Mouse (Mus musculus) lung, embryonic 14.5 days (tissue): Measurements from ENCODE around the gene Adamtsl3. TPM values are rescaled to one million over a fixed set of nuclear protein-coding genes. Genes with fewer than 3 reads are reported as not detected.

Source experiments
- ATAC-seq: fragments of 200-750 bp; cut with Nextera tagmentation; 2 replicates; pipeline ENCODE4 v1.8.0; 2017; ENCODE audit warnings: mild to moderate bottlenecking, moderate TSS enrichment, moderate library complexity; ENCODE audit not compliant: insufficient read depth
- DNase-seq: peaks from one replicate; pipeline ENCODE4 v3.0.0-alpha.2; 2015
- H3K27ac ChIP-seq: fragments of 300-500 bp; sonication (generic); 2 replicates; pipeline ENCODE4 v1.5.1; 2014; ENCODE audit warnings: low read depth, mild to moderate bottlenecking, moderate library complexity
- H3K27me3 ChIP-seq: fragments of 300-500 bp; sonication (generic); 2 replicates; pipeline ENCODE4 v1.6.1; 2014; ENCODE audit warnings: low read length, control low read depth; ENCODE audit not compliant: insufficient read depth
- H3K36me3 ChIP-seq: fragments of 300-500 bp; sonication (generic); 2 replicates; pipeline ENCODE4 v1.6.1; 2014; ENCODE audit warnings: control low read depth; ENCODE audit not compliant: insufficient read depth
- H3K4me1 ChIP-seq: fragments of 300-500 bp; sonication (generic); 2 replicates; pipeline ENCODE4 v1.6.1; 2014; ENCODE audit warnings: antibody characterized with exemption, control low read depth; ENCODE audit not compliant: insufficient read depth
- H3K4me2 ChIP-seq: fragments of 300-500 bp; sonication (generic); 2 replicates; pipeline ENCODE4 v1.6.1; 2014; ENCODE audit warnings: mild to moderate bottlenecking
- H3K4me3 ChIP-seq: fragments of 300-500 bp; sonication (generic); 2 replicates; pipeline ENCODE4 v1.5.1; 2014; ENCODE audit warnings: low read depth, low read length
- H3K9ac ChIP-seq: fragments of 300-500 bp; sonication (generic); 2 replicates; pipeline ENCODE4 v1.6.1; 2014
- H3K9me3 ChIP-seq: fragments of 300-500 bp; sonication (generic); 2 replicates; pipeline ENCODE4 v1.6.1; 2016; ENCODE audit warnings: low read depth, low read length, control low read depth
- CTCF ChIP-seq: IDR thresholded peaks from 2 replicates; pipeline ENCODE4 v1.5.1; 2016; ENCODE audit warnings: antibody characterized with exemption, low read depth
- WGBS: fragments of 180-500 bp; shearing (Covaris S2); extraction: QIAGEN DNeasy Blood & Tissue Kit; methylation state at CpG from one replicate; pipeline ENCODE4 v1.1.7; 2014; 5-methylcytosine and 5-hydroxymethylcytosine counted together
- polyA plus RNA-seq: library from polyadenylated mRNA; unstranded; fragments of >200 nt; fragmentation: Nextera tagmentation; extraction: Ambion mirVana; gene quantifications from 2 replicates; pipeline ENCODE4 v1.2.1, GENCODE M21; 2014

The Adamtsl3 gene
- polyA plus RNA-seq, 1 experiment from 2014 or later: 0.58 TPM

- Histone ChIP-seq H3K9me3 (no peaks in the 10 kb centered on the region), H3K27me3 (no peaks in the 10 kb centered on the region), H3K4me3 (no peak overlapping the region), H3K36me3 (no peaks in the 10 kb centered on the region), H3K27ac (no peak overlapping the region), H3K4me2 (no peak overlapping the region), H3K4me1 (no peaks in the 10 kb centered on the region), H3K9ac (no peak overlapping the region)
- ATAC-seq: no peak
- 67% methylated on average over 5 of the region's 5 CpGs for WGBS
- TF ChIP-seq CTCF: no peak
- DNase-seq: no peak
Observed at GRCm38 (mm10) chr7:82581802-82582201, 246.3 kb downstream of the Adamtsl3 start.

- Histone ChIP-seq H3K9me3 (no peaks in the 10 kb centered on the region), H3K27ac (no peak overlapping the region), H3K36me3 (no peaks in the 10 kb centered on the region), H3K4me2 (no peak overlapping the region), H3K4me3 (no peak overlapping the region), H3K9ac (no peak overlapping the region), H3K27me3 (no peaks in the 10 kb centered on the region), H3K4me1 (no peaks in the 10 kb centered on the region)
- no peak for TF ChIP-seq CTCF
- 84% methylated on average over 4 of the region's 4 CpGs for WGBS
- DNase-seq (no peak), ATAC-seq (no peak)
Observed at GRCm38 (mm10) chr7:82582534-82582933, 247.0 kb downstream of the Adamtsl3 start.

DNA sequence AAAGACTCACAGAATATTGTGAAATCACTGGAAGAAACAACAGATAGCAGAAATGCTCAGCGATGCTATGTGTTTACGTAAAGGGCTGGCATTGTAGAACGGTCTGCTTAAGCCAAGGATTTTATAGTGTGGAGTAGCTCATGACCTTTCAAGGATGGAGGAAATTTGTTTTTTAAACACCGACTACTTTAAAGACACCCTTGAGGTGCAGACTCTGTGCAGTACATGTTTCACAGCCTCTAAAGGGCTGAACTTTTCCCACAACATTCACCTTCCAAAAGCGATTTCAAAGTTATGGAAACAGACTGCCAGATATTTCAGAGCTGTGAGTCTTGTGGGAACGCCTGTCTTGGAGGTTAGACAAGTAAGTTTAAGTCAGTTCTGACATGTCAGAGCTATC is 255.4 kb downstream of the Adamtsl3 start:
- H3K4me3 ChIP-seq: no peak overlapping the region
- no peak overlapping the region for H3K27ac ChIP-seq
- no peaks in the 10 kb centered on the region for H3K27me3 ChIP-seq
- H3K4me2 ChIP-seq: no peak overlapping the region
- ATAC-seq (no peak), DNase-seq (no peak)
- no peak overlapping the region for H3K9ac ChIP-seq
- no peak for TF ChIP-seq CTCF
- H3K36me3 ChIP-seq: no peaks in the 10 kb centered on the region
- no peaks in the 10 kb centered on the region for H3K4me1 ChIP-seq
- no peaks in the 10 kb centered on the region for H3K9me3 ChIP-seq
- 63% methylated on average over 6 of the region's 6 CpGs for WGBS

DNA sequence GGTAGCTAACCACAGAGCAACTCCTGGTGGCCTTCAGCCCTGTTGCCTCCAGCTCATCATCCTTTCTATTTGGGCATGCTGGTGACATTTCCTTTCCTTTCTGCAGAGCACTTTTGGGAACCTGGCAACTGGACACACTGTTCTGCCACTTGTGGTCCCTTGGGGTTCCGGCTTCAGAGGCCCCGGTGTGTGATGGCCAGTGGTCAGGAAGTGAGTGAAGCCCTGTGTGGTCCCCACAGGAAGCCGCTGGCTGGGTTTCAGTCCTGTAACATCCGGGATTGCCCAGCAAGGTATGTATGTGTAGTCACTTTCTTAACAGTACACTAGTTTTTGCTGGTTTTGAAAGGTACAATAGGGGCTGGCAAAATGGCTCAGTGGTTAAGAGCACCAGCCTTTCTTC is 266.5 kb downstream of the Adamtsl3 start:
- WGBS: 77% methylated on average over 4 of the region's 4 CpGs
- no peak overlapping the region for H3K9ac ChIP-seq
- H3K9me3 ChIP-seq: no peaks in the 10 kb centered on the region
- no peak overlapping the region for H3K4me2 ChIP-seq
- H3K27ac ChIP-seq: no peak overlapping the region
- no peak overlapping the region for H3K4me3 ChIP-seq
- DNase-seq (no peak), ATAC-seq (no peak)
- 0 out of 2 replicates have a peak, but pooled peaks cover 4% of the 10 kb centered on the region for H3K4me1 ChIP-seq
- no peaks in the 10 kb centered on the region for H3K27me3 ChIP-seq
- TF ChIP-seq CTCF: no peak
- no peaks in the 10 kb centered on the region for H3K36me3 ChIP-seq

- DNase-seq (peak; percentile 58), ATAC-seq (peak; percentile 94)
- H3K36me3 ChIP-seq: no peaks in the 10 kb centered on the region
- H3K9me3 ChIP-seq: no peaks in the 10 kb centered on the region
- no peak overlapping the region for H3K4me3 ChIP-seq
- 61% methylated on average over 6 of the region's 6 CpGs for WGBS
- H3K4me1 ChIP-seq: 0 out of 2 replicates have a peak, but pooled peaks cover 4% of the 10 kb centered on the region
- no peak overlapping the region for H3K4me2 ChIP-seq
- H3K9ac ChIP-seq: no peak overlapping the region
- H3K27me3 ChIP-seq: no peaks in the 10 kb centered on the region
- peak overlapping the region; percentile 77 for H3K27ac ChIP-seq
- no peak for TF ChIP-seq CTCF
Observed at GRCm38 (mm10) chr7:82605425-82605824, 269.9 kb downstream of the Adamtsl3 start.

DNA sequence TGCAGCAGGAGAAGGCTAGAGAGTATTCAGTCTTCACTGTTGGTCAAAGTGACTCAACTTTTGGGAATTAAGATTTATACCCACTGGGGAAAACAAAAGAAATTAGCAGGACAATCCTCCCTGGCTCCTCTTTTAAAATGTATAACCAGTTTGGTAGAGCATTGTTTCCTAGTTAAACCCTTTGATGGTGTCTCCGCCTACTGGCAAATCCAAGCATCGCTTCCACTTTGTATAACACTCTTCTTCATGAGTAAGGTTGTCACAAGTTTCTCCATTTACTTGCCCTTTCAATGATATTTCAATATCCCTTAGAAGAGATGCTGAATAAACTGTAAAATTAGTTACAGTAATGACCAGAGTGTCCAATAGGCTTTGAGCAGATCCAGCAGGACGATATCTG is 274.1 kb downstream of the Adamtsl3 start:
- no peak overlapping the region for H3K9ac ChIP-seq
- 56% methylated on average over 3 of the region's 3 CpGs for WGBS
- peak; percentile 72 for DNase-seq

GRCm38 (mm10) chr7:82625342-82625741 is 289.8 kb downstream of the Adamtsl3 start:
- DNase-seq: peak; percentile 91
- WGBS: 8% methylated on average over 7 of the region's 7 CpGs
- Histone ChIP-seq H3K27me3 (no peaks in the 10 kb centered on the region), H3K4me1 (no peaks in the 10 kb centered on the region), H3K4me2 (no peak overlapping the region), H3K36me3 (no peaks in the 10 kb centered on the region), H3K27ac (no peak overlapping the region), H3K4me3 (no peak overlapping the region), H3K9me3 (no peaks in the 10 kb centered on the region), H3K9ac (no peak overlapping the region)
- no peak for ATAC-seq
- no peak for TF ChIP-seq CTCF

More for the DNA sequence above, 274.1 kb downstream of the Adamtsl3 start:
- no peak for ATAC-seq
- H3K27me3 ChIP-seq: no peaks in the 10 kb centered on the region
- no peak overlapping the region for H3K4me3 ChIP-seq
- H3K4me1 ChIP-seq: 0 out of 2 replicates have a peak, but pooled peaks cover 4% of the 10 kb centered on the region
- TF ChIP-seq CTCF: peak; percentile 59
- no peaks in the 10 kb centered on the region for H3K9me3 ChIP-seq
- H3K36me3 ChIP-seq: no peaks in the 10 kb centered on the region
- H3K4me2 ChIP-seq: no peak overlapping the region
- H3K27ac ChIP-seq: no peak overlapping the region

DNA sequence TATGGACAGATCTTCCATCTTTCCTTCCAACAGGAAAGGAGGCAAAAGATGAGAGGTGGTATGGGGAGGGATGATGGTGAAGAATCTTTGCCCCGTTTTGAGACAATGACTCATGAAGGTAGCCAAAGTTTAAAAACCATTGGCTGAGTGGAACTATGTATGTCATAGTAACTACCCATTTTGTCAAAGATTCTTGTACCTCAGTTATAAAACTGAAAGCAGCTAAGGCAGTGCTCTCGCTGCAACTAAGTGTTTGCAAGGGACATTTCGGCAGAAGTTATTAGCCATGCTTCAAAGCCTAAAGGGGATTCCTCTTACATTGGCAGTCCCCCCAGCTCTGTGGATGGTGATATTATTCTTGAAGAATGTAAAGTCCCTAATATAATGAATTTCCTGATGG is 311.7 kb downstream of the Adamtsl3 start:
- H3K9ac ChIP-seq: no peak overlapping the region
- peaks cover 5% of the 10 kb centered on the region; the same call in 1 of the 2 replicates for H3K36me3 ChIP-seq
- no peak for ATAC-seq
- TF ChIP-seq CTCF: no peak
- no peaks in the 10 kb centered on the region for H3K9me3 ChIP-seq
- no peak overlapping the region for H3K4me3 ChIP-seq
- no peak for DNase-seq
- H3K4me2 ChIP-seq: no peak overlapping the region
- WGBS: 87% methylated on average over 3 of the region's 3 CpGs
- no peak overlapping the region for H3K27ac ChIP-seq
- H3K27me3 ChIP-seq: no peaks in the 10 kb centered on the region
- H3K4me1 ChIP-seq: no peaks in the 10 kb centered on the region
